Mouse (Mus musculus): ENCODE measurements around the gene Cilp2. TPM values are rescaled to one million over a fixed set of nuclear protein-coding genes. Genes with fewer than 3 reads are reported as not detected.

Cilp2 gene
- polyA plus RNA-seq (2012; rRNA removed) = 1.4 and 1.9 TPM in 2 replicates

GRCm38 (mm10) chr8:69887289-69888243 is at the start of gene Cilp2:
Gene Cilp2 (minus strand): TSS chr8:69887687.
- no peak for DNase-seq (ENCODE audit: extremely low spot score in 1 of 2, low spot score in 1 of 2)

GRCm38 (mm10) chr8:69936050-69936794 is 48.7 kb upstream of the Cilp2 start:
- peak in 1 of 2 experiments; percentile 17 for DNase-seq (ENCODE audit: extremely low spot score in 1 of 2, low spot score in 1 of 2)

GRCm38 (mm10) chr8:69935431-69935830 is 47.9 kb upstream of the Cilp2 start:
- DNase-seq (ENCODE audit: extremely low spot score in 1 of 2, low spot score in 1 of 2) = no peak

GRCm38 (mm10) chr8:69934582-69934981 is 47.1 kb upstream of the Cilp2 start:
- DNase-seq (ENCODE audit: extremely low spot score in 1 of 2, low spot score in 1 of 2) = no peak

GRCm38 (mm10) chr8:69933811-69934210 is 46.3 kb upstream of the Cilp2 start:
- no peak for DNase-seq (ENCODE audit: extremely low spot score in 1 of 2, low spot score in 1 of 2)

GRCm38 (mm10) chr8:69926901-69927300 is 39.4 kb upstream of the Cilp2 start:
- DNase-seq (ENCODE audit: extremely low spot score in 1 of 2, low spot score in 1 of 2) = no peak

GRCm38 (mm10) chr8:69923986-69924385 is 36.5 kb upstream of the Cilp2 start:
- DNase-seq (ENCODE audit: extremely low spot score in 1 of 2, low spot score in 1 of 2) = no peak

- no peak for DNase-seq (ENCODE audit: extremely low spot score in 1 of 2, low spot score in 1 of 2)
Measured at GRCm38 (mm10) chr8:69921141-69921540, 33.7 kb upstream of the Cilp2 start.

GRCm38 (mm10) chr8:69919876-69920662 is 32.6 kb upstream of the Cilp2 start:
- DNase-seq (ENCODE audit: extremely low spot score in 1 of 2, low spot score in 1 of 2) = peak in 1 of 2 experiments; percentile 37

- DNase-seq (ENCODE audit: extremely low spot score in 1 of 2, low spot score in 1 of 2) = peak; percentile 54 to 95
Measured at GRCm38 (mm10) chr8:69919010-69919409, 31.5 kb upstream of the Cilp2 start.

- no peak for DNase-seq (ENCODE audit: extremely low spot score in 1 of 2, low spot score in 1 of 2)
Measured at GRCm38 (mm10) chr8:69918506-69918905, 31.0 kb upstream of the Cilp2 start.

- DNase-seq (ENCODE audit: extremely low spot score in 1 of 2, low spot score in 1 of 2) = peak in 1 of 2 experiments; percentile 54
Measured at GRCm38 (mm10) chr8:69915748-69916147, 28.3 kb upstream of the Cilp2 start.

GRCm38 (mm10) chr8:69914526-69914925 is 27.0 kb upstream of the Cilp2 start:
- no peak for DNase-seq (ENCODE audit: extremely low spot score in 1 of 2, low spot score in 1 of 2)

GRCm38 (mm10) chr8:69912478-69913074 is 25.1 kb upstream of the Cilp2 start:
- DNase-seq (ENCODE audit: extremely low spot score in 1 of 2, low spot score in 1 of 2) = peak in 1 of 2 experiments; percentile 66

GRCm38 (mm10) chr8:69911917-69912316 is 24.4 kb upstream of the Cilp2 start:
- no peak for DNase-seq (ENCODE audit: extremely low spot score in 1 of 2, low spot score in 1 of 2)

GRCm38 (mm10) chr8:69907106-69907505 is 19.6 kb upstream of the Cilp2 start:
- no peak for DNase-seq (ENCODE audit: extremely low spot score in 1 of 2, low spot score in 1 of 2)

GRCm38 (mm10) chr8:69906260-69906659 is 18.8 kb upstream of the Cilp2 start:
- no peak for DNase-seq (ENCODE audit: extremely low spot score in 1 of 2, low spot score in 1 of 2)

GRCm38 (mm10) chr8:69904096-69904495 is 16.6 kb upstream of the Cilp2 start:
- DNase-seq (ENCODE audit: extremely low spot score in 1 of 2, low spot score in 1 of 2) = no peak

- peak; percentile 99 to 100 for DNase-seq (ENCODE audit: extremely low spot score in 1 of 2, low spot score in 1 of 2)
Measured at GRCm38 (mm10) chr8:69903063-69903542, 15.6 kb upstream of the Cilp2 start.
